Mouse (Mus musculus) heart, adult 2 months (tissue): ENCODE measurements at regions not wholly inside any gene's neighbourhood (a gene's known extent, or its start where the extent isn't known, plus 50 kb on each side); places are given as distances from the start of the nearest gene placed in this dataset.

Experiments
- DNase-seq, 2 experiments: peaks; one replicate each; pipeline ENCODE4 v3.0.0; 2021
- H3K27ac ChIP-seq: fragments of 200-600 bp; 2 replicates; pipeline ENCODE4 v1.8.1; 2022
- H3K27me3 ChIP-seq: fragments of 200-500 bp; 2 replicates; pipeline ENCODE4 v1.6.1; 2012; ENCODE audit warnings: mild to moderate bottlenecking, low read length, inconsistent platforms, mixed read lengths; ENCODE audit not compliant: control insufficient read depth, insufficient read depth
- H3K36me3 ChIP-seq: fragments of 200-500 bp; 2 replicates; pipeline ENCODE4 v1.6.1; 2012; ENCODE audit warnings: low read length, inconsistent platforms; ENCODE audit not compliant: control insufficient read depth, insufficient read depth
- H3K4me1 ChIP-seq: fragments of 200-500 bp; 2 replicates; pipeline ENCODE4 v1.6.1; 2011; ENCODE audit warnings: low read length; ENCODE audit not compliant: control insufficient read depth, insufficient read depth
- H3K4me3 ChIP-seq: fragments of 200-600 bp; 2 replicates; pipeline ENCODE4 v1.8.1; 2022
- H3K79me2 ChIP-seq: fragments of 200-500 bp; replicated peaks from 2 replicates; pipeline ENCODE4 v1.6.1; 2012; ENCODE audit warnings: mild to moderate bottlenecking, inconsistent platforms, low read length, moderate library complexity, mixed read lengths; ENCODE audit not compliant: control insufficient read depth, insufficient read depth
- H3K9ac ChIP-seq: fragments of 200-500 bp; 2 replicates; pipeline ENCODE4 v1.6.1; 2012; ENCODE audit warnings: low read depth, mild to moderate bottlenecking, control low read depth, inconsistent platforms, low read length, mixed read lengths
- CTCF ChIP-seq: fragments of 200-600 bp; IDR thresholded peaks from 2 replicates; pipeline ENCODE4 v1.8.1; 2022; ENCODE audit warnings: antibody characterized with exemption, mild to moderate bottlenecking, moderate library complexity
- EP300 ChIP-seq: fragments of 200-500 bp; IDR thresholded peaks from 2 replicates; pipeline ENCODE4 v1.6.1; 2011; ENCODE audit warnings: low read depth, low read length, control low read depth; ENCODE audit not compliant: insufficient read depth
- POLR2A ChIP-seq: fragments of 200-500 bp; IDR thresholded peaks from 2 replicates; pipeline ENCODE4 v1.6.1; 2011; ENCODE audit warnings: mild to moderate bottlenecking, low read depth, low read length, control low read depth; ENCODE audit not compliant: insufficient read depth
- WGBS: fragments of 180-500 bp; shearing (Covaris S2); methylation state at CpG from one replicate; pipeline ENCODE4 v1.1.7; 2018; 5-methylcytosine and 5-hydroxymethylcytosine counted together
- intact Hi-C: fragments of 180-260 bp; cut with DNase I; formaldehyde crosslinking; loops from one replicate; pipeline ENCODE4 v1.15.1; 2025

DNA sequence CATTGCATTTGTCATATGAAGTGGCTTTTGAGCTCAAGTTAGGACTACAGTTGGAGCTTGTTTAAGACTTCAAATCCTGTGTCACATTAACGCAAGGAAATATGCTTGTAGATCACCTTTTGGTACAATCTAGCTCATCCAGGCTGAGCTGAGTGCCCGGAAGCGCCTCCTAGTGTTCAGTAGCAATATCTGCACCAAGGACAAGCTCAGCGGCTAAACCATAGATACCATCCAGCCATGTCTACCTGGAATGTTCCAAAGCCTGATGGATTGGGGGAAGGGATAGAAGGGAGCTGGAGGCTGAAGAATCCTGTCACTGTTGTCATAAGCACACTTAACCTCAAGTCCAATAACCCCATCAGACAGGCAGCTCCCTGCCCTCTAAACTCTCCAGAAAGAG lies 128.4 kb downstream of the Srek1 start:
- intact Hi-C loops, result no loop called here
- Histone ChIP-seq H3K27ac (no peak overlapping the region), H3K4me1 (no peaks in the 10 kb centered on the region), H3K36me3 (no peaks in the 10 kb centered on the region), H3K27me3 (no peaks in the 10 kb centered on the region), H3K4me3 (no peak overlapping the region), H3K9ac (no peak overlapping the region), H3K79me2 (no peaks in the 10 kb centered on the region)
- 43% methylated on average over 4 of the region's 4 CpGs for WGBS
- TF ChIP-seq CTCF (peak; percentile 82), EP300 (no peak)
- DNase-seq, result no peak

DNA sequence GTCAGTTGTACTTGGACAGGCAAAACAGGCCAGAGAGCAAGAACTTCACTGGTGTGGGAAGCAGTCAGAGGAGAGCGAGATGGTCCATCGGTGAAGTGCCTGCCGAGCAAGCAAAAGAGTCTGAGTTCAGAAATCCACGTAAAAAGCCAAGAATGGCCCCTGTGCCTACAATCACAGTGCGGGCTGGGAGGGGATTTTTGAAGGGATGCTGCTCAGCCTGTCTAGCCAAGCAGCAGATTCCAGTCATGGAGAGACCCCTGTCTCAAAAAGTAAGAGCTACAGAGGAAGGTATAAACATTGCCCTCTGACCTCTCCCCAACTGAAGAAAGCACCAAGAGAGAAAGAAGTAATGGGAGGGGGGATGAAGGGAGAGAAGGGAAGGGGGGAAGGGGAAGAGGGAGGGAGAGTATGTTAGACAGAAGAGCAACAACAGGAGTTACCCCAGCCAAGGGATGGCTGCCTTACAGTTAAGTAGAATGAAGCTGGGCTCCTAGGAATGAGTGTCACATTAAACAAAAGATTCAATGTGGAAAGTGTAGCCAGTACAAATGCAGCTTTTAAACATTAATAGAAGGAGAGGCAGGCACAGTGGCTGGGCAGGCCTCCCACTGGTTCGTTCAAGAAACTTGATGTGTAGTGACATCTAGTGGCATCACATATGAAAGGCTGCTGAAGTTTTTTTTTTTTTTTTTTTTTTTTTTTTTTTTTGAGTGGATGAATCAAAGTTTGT lies 130.2 kb downstream of the Srek1 start:
- H3K4me1 ChIP-seq, result no peaks in the 10 kb centered on the region
- no peak overlapping the region; the same call in 1 of the 2 replicates for H3K27ac ChIP-seq
- H3K79me2 ChIP-seq, result no peaks in the 10 kb centered on the region
- intact Hi-C loops, result loop anchor here (1.0 to 5.0 kb wide), 3 partner anchors 307 to 527 kb away; no protein-coding TSS in a partner anchor
- H3K36me3 ChIP-seq, result no peaks in the 10 kb centered on the region
- no peak overlapping the region for H3K9ac ChIP-seq
- TF ChIP-seq EP300 (0 out of 2 replicates have a peak, but pooled peaks have one; percentile 59), POLR2A (no peak), CTCF (peak; percentile 72)
- H3K27me3 ChIP-seq, result no peaks in the 10 kb centered on the region
- 61% methylated on average over 6 of the region's 6 CpGs for WGBS
- DNase-seq, result peak; percentile 46
- no peak overlapping the region for H3K4me3 ChIP-seq

DNA sequence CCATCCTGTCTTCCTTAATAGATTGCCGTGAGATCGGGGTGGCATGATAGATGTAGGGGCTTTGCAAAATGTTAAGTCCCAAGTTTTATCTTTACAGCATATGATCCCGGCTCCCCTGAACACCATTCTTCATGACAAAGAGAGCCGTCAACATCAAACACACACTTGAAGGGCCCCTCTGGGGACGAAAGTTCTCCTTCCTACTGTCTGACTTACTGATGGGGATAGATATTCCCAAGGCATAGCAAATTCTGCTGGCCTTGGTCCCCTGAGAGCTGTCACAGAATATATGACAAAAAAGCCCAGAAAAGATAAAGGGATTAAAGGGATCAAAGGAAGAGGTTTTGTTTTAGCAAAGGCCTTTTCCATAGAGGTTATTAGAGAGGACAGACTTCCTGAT lies 130.9 kb downstream of the Srek1 start:
- Histone ChIP-seq H3K9ac (no peak overlapping the region), H3K27me3 (no peaks in the 10 kb centered on the region), H3K79me2 (no peaks in the 10 kb centered on the region), H3K36me3 (no peaks in the 10 kb centered on the region), H3K27ac (no peak overlapping the region; the same call in 1 of the 2 replicates), H3K4me1 (no peaks in the 10 kb centered on the region), H3K4me3 (no peak overlapping the region)
- intact Hi-C loops, result loop anchor here (5.0 kb wide), 2 partner anchors 306 to 526 kb away; no protein-coding TSS in a partner anchor
- DNase-seq, result no peak
- WGBS, result 68% methylated on average over 5 of the region's 5 CpGs
- TF ChIP-seq POLR2A (no peak), EP300 (no peak), CTCF (no peak)

DNA sequence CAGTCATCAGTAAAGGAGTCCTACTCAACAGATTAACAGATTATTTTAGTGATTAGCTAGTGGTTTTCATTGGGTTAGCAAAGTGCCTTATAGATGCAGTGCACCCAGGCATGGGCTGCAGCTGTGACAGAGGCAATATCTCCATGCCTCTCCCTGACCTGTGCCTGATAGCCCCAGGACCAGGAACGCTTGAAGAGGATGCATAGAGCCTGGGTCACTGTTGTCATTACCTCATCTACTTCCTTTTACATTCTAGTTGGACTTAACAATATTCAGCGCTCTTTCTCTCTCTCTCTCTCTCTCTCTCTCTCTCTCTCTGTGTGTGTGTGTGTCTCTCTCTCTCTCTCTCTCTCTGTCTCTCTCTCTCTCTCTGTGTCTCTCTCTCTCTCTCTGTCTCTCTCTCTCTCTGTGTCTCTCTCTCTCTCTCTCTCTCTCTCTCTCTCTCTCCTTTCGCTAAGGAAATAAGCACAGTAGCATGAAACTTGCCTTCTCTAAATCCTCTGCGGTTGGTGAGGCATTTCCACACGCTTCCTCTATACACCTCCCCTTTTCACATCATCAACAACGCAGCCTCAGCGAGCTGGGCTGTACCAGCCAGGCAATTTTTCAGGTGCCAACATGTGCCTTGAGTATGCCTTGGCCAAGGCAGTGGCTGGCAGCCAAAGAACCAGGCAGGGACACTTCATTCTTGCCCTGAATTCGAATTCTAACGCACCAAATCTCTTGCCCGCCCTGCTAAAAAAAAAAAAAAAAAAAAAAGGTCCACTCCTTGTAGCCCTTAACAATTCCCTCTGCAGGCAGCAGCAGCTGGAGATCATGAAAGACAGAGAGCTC lies 131.6 kb downstream of the Srek1 start:
- DNase-seq, result no peak
- TF ChIP-seq POLR2A (no peak), CTCF (no peak), EP300 (no peak)
- H3K27ac ChIP-seq, result no peak overlapping the region
- no peaks in the 10 kb centered on the region for H3K36me3 ChIP-seq
- H3K4me3 ChIP-seq, result no peak overlapping the region
- intact Hi-C loops, result loop anchor here (5.0 kb wide), 2 partner anchors 305 to 525 kb away; no protein-coding TSS in a partner anchor
- H3K4me1 ChIP-seq, result no peaks in the 10 kb centered on the region
- no peak overlapping the region for H3K9ac ChIP-seq
- no peaks in the 10 kb centered on the region for H3K79me2 ChIP-seq
- no peaks in the 10 kb centered on the region for H3K27me3 ChIP-seq
- 76% methylated on average over 10 of the region's 10 CpGs for WGBS

DNA sequence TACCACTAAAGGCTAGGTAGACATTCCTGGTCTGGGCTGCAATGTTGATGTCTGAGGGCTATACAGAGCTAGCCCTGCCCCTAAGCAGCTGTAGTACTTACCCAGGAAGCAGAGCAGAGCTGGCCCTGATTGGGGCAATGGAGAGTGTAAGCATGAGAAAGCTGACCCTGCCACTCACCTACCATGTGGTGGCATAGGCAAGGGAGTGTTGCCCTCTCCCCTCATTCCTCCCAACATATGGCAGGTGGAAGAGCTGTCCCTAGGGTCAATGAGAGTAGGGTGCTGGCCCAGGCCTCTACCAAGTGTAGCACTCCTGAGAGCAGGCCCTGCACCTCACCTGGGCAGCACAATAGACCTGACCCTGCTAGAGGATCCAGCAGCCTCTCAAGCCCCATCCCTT lies 136.4 kb downstream of the Srek1 start:
- Histone ChIP-seq H3K27ac (no peak overlapping the region), H3K79me2 (no peaks in the 10 kb centered on the region), H3K9ac (no peak overlapping the region), H3K4me3 (no peak overlapping the region), H3K27me3 (no peaks in the 10 kb centered on the region), H3K36me3 (no peaks in the 10 kb centered on the region), H3K4me1 (no peaks in the 10 kb centered on the region)
- TF ChIP-seq CTCF (no peak), EP300 (no peak), POLR2A (no peak)
- no peak for DNase-seq
- intact Hi-C loops, result no loop called here

DNA sequence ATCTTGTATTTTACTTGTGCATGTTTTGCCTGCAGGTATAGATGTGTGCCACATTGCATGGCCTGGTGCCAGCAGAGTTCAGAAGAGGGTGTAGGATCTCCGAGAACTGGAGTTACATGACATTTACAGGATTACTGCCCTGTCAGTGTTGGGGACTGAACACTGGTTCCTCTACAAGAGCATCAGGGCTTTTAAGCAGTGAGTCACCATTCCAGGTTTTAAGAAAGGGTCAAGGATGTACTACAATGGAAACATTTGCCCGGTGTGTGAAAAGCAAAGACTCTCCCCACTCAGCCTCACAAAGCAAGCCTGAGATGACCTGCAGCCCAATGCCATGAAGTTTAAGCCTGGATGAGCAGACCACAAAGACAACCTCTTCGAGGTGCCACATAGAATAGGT lies 137.0 kb downstream of the Srek1 start:
- no peak for TF ChIP-seq POLR2A
- no peak for TF ChIP-seq EP300
- TF ChIP-seq CTCF, result no peak
- Histone ChIP-seq H3K27ac (no peak overlapping the region), H3K36me3 (no peaks in the 10 kb centered on the region), H3K27me3 (no peaks in the 10 kb centered on the region), H3K4me3 (no peak overlapping the region), H3K9ac (no peak overlapping the region), H3K4me1 (no peaks in the 10 kb centered on the region), H3K79me2 (no peaks in the 10 kb centered on the region)
- whole genome bisulfite sequencing, result 80% methylated on average over 3 of the region's 3 CpGs
- DNase-seq, result no peak
- intact Hi-C loops, result no loop called here
